Mouse (Mus musculus) gastrocnemius, adult 8-10 months (tissue): ENCODE measurements at regions not wholly inside any gene's neighbourhood (a gene's known extent, or its start where the extent isn't known, plus 50 kb on each side); places are given as distances from the start of the nearest gene placed in this dataset.

Experiments used
- DNase-seq, 2 experiments: peaks; one replicate each; pipeline ENCODE4 v3.0.0; 2022; ENCODE audit warnings: low spot score in 2 of 2

- no peak for DNase-seq
Measured at GRCm38 (mm10) chr13:35463850-35464249, 195.8 kb upstream of the Cdyl start.

GRCm38 (mm10) chr13:35469361-35470198 lies 190.1 kb upstream of the Cdyl start:
- DNase-seq = no peak

- no peak for DNase-seq
Measured at GRCm38 (mm10) chr13:35478226-35478625, 181.4 kb upstream of the Cdyl start.

GRCm38 (mm10) chr13:35482340-35482739 lies 177.3 kb upstream of the Cdyl start:
- no peak for DNase-seq

- DNase-seq = no peak
Measured at GRCm38 (mm10) chr13:35486125-35486524, 173.5 kb upstream of the Cdyl start.

- no peak for DNase-seq
Measured at GRCm38 (mm10) chr13:35499776-35500175, 159.9 kb upstream of the Cdyl start.

- DNase-seq = no peak
Measured at GRCm38 (mm10) chr13:35500891-35501290, 158.7 kb upstream of the Cdyl start.

- DNase-seq = no peak
Measured at GRCm38 (mm10) chr13:35501351-35502146, 158.1 kb upstream of the Cdyl start.

GRCm38 (mm10) chr13:35502147-35502522 lies 157.5 kb upstream of the Cdyl start:
- peak in 1 of 2 experiments; percentile 5 for DNase-seq

- DNase-seq = peak; percentile 20 to 70
Measured at GRCm38 (mm10) chr13:35503362-35503821, 156.2 kb upstream of the Cdyl start.

- DNase-seq = no peak
Measured at GRCm38 (mm10) chr13:35507195-35507594, 152.4 kb upstream of the Cdyl start.

- no peak for DNase-seq
Measured at GRCm38 (mm10) chr13:35512029-35512507, 147.6 kb upstream of the Cdyl start.

- DNase-seq = no peak
Measured at GRCm38 (mm10) chr13:35513120-35513519, 146.5 kb upstream of the Cdyl start.

- no peak for DNase-seq
Measured at GRCm38 (mm10) chr13:35515291-35515690, 144.3 kb upstream of the Cdyl start.

- no peak for DNase-seq
Measured at GRCm38 (mm10) chr13:35517692-35518091, 141.9 kb upstream of the Cdyl start.

- no peak for DNase-seq
Measured at GRCm38 (mm10) chr13:35522272-35522671, 137.4 kb upstream of the Cdyl start.

GRCm38 (mm10) chr13:35529577-35529976 lies 130.1 kb upstream of the Cdyl start:
- DNase-seq = no peak

- DNase-seq = no peak
Measured at GRCm38 (mm10) chr13:35537106-35537505, 122.5 kb upstream of the Cdyl start.

GRCm38 (mm10) chr13:35537936-35538335 lies 121.7 kb upstream of the Cdyl start:
- peak in 1 of 2 experiments; percentile 24 for DNase-seq

- DNase-seq = no peak
Measured at GRCm38 (mm10) chr13:35540433-35540832, 119.2 kb upstream of the Cdyl start.

- DNase-seq = no peak
Measured at GRCm38 (mm10) chr13:35541053-35541452, 118.6 kb upstream of the Cdyl start.

GRCm38 (mm10) chr13:35564006-35564405 lies 95.6 kb upstream of the Cdyl start:
- no peak for DNase-seq
